Mouse (Mus musculus) CD4-positive, CD25-positive, alpha-beta regulatory T cell, adult 4 months (primary cell): ENCODE results near the gene 1700020A23Rik. TPM values are rescaled to one million over a fixed set of nuclear protein-coding genes. Genes with fewer than 3 reads are reported as not detected.
"Not testable (repeated sequence)": the region's sequence is repeated elsewhere in the genome, so short reads cannot be mapped to it uniquely, and the experiment has no call there.

Experiments
- ATAC-seq: one replicate; pipeline ENCODE4 v1.8.0; 2017
- polyA plus RNA-seq, 2 experiments: library from polyadenylated mRNA; unstranded; fragments of 100-300 nt; shearing (Covaris generic); gene quantifications; one replicate each; pipeline ENCODE4 v1.2.1; 2017

The 1700020A23Rik gene
- not detected for polyA plus RNA-seq

DNA sequence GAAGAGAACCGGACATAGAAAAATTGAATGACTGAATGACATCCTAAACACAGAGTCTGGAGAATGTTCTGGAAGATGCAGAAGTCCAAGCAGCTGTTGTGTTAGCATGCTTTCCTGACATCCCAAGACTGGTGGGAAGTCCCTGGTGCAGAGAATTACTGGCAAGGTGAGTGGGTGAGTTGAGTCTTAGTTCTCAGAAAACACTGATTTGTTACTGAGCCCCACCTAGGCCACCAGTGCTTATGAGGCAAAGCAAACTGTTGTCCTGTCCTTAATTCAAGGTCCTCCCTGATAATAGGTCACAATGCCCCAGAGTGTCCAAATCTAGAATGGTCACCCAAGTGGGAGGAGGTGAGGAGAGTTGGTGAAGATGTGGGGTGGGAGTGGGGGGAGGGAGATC, at the start of gene 1700020A23Rik, which contains the start of gene Gm28372:
Gene 1700020A23Rik, plus strand, starts transcription at position 321 of the 400 bp plus-strand sequence.
Gene Gm28372, plus strand, starts transcription at position 301 of the 400 bp plus-strand sequence.
- ATAC-seq: no peak

GRCm38 (mm10) chr2:130357551-130357950, 47.5 kb upstream of the 1700020A23Rik start:
- no peak for ATAC-seq

DNA sequence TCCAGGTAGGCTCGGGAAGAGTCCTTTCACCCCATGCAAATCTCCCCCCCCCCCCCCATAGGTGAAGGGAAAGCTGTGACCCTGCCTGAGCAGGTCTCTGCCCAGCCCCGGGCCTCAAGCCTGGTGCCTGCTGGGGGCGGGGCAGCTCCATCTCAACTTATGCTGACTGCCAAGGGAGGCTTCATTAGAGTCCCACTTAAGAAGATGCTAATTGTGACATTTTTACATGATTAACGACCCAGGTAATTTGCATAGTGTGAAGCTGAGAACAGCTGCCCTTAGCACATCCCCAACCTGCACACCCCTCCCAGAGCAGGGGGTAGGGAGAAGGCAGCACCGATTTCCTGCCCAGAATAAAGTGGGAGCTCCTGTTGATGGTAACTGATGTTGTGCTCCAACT, 46.2 kb upstream of the 1700020A23Rik start:
- no peak for ATAC-seq

DNA sequence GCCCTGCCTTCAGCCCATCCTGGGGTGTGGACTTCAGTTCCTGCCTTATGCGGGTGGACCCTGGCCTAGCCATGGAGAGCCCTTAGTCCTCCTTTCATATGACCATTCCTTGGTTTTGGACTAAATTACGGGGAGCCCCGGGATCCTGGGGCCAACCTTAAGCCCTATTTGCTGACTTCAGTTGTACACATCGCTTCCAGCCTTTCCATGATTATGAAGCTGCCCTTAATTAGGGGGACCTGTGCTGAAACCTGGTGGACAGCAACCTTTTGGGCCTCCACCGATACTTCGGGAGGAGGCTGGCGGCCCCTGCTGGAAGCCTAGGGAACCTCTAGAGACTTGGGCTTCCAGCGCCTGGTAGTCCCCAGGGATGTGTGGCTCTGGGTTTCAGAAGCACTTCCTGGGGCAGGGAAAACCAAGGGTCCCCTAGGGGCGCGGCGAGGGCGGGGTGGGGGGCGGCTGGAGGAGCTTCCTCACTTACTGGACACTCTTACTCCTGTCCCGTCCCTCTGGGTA, 42.5 kb upstream of the 1700020A23Rik start:
- no peak for ATAC-seq

- no peak for ATAC-seq
Measured at GRCm38 (mm10) chr2:130365211-130366094, 39.6 kb upstream of the 1700020A23Rik start.

DNA sequence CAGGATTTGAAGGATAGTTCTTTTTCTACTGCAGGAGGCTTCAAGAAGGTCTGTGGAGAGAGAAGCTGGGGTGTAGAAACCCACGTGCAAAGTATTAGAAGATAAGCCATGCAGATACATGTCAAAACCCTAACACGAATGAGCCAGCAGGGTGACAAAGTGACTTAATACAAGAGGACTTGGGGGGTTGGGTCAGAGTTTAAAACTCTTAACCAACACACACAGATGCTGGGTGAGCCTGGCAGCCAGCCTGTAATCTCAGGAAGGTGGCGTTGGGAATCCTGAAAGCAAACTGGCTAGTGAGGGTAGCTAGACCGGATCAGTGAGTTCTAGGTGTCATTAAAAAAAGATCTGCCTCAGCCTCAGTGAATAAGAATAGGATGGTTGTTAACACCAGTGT, 37.7 kb upstream of the 1700020A23Rik start:
- no peak for ATAC-seq

DNA sequence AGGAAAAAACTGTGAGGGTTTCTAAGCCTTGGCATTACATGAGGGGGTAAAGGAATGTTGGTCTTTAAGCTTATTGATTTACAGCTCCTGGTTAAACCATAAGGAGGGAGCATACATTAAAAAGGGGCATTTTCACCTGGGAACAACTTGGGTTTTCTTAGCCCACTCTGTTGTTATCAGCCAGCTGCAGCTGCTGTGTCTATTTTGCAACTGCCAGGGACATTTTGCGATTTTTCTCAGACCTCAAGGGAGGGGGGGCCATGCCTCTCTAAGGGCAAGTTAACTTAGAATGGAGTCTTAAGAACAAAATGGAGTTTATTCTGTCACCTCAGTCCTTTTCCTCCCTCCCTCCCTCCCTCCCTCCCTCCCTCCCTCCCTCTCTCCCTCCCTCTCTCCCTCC, 32.0 kb upstream of the 1700020A23Rik start:
- not testable (repeated sequence) for ATAC-seq

GRCm38 (mm10) chr2:130374951-130375350, 30.1 kb upstream of the 1700020A23Rik start:
- no peak for ATAC-seq

- ATAC-seq: no peak
Measured at GRCm38 (mm10) chr2:130383205-130383604, 21.9 kb upstream of the 1700020A23Rik start.

DNA sequence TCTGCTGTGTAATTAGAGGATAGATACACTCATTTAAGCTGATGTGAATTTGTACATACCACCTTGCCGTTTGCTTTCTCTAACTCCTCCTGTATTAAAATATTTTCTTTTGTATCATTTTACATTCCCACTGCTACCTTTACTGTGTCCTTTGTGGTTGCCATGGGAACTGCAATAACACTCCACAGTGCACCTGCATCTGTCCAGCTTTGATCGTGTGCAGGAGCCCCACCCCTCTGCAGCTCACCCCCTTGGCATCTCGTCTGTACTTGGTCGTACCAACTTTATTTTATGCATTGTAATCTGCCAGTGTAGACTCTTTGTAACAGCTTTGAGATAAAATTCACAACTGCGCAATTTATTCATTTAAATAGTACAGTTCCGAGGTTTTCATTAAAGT, 21.2 kb upstream of the 1700020A23Rik start:
- no peak for ATAC-seq

DNA sequence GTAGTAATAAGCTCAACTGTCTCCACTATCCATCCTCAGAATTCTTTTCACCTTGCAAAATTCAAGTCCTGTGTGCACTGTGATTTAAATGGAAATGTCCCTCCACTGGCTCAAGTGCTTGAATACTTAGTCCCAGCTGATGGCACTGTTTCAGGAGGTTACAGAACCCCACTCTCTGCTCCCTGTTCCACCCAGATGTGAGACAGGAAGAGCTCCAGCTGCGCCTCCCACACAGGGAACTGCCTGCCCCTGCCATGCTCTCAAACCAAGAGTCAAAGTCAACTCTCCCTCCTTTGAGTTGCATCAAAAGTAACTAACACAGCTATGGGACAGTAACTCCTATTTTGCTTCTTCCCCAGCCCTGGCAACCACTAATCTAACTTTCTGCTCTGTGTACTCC, 18.8 kb upstream of the 1700020A23Rik start:
- ATAC-seq: no peak

DNA sequence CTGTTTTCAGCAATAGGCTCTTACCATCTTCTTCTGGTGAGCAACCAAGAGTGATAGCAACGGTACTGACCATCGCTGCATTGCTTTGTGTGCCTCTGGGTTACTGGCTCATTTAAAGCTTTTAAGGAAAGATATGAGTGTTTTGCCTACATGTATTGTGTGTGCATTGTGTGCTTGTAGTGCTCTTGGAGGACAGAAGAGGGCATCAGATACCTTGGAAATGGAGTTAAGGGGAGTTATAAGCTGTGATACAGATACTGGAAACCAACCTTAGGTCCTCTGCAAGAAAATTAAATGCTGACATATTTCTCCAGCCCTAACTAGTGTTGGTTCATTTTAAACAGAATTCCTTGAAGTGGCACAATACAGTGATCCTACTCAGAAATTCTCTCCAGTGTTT, 16.3 kb upstream of the 1700020A23Rik start:
- no peak for ATAC-seq

- ATAC-seq: no peak
Measured at GRCm38 (mm10) chr2:130390993-130391625, 13.9 kb upstream of the 1700020A23Rik start.

- no peak for ATAC-seq
Measured at GRCm38 (mm10) chr2:130392836-130393235, 12.2 kb upstream of the 1700020A23Rik start.

- ATAC-seq: no peak
Measured at GRCm38 (mm10) chr2:130395696-130396095, 9.4 kb upstream of the 1700020A23Rik start.

DNA sequence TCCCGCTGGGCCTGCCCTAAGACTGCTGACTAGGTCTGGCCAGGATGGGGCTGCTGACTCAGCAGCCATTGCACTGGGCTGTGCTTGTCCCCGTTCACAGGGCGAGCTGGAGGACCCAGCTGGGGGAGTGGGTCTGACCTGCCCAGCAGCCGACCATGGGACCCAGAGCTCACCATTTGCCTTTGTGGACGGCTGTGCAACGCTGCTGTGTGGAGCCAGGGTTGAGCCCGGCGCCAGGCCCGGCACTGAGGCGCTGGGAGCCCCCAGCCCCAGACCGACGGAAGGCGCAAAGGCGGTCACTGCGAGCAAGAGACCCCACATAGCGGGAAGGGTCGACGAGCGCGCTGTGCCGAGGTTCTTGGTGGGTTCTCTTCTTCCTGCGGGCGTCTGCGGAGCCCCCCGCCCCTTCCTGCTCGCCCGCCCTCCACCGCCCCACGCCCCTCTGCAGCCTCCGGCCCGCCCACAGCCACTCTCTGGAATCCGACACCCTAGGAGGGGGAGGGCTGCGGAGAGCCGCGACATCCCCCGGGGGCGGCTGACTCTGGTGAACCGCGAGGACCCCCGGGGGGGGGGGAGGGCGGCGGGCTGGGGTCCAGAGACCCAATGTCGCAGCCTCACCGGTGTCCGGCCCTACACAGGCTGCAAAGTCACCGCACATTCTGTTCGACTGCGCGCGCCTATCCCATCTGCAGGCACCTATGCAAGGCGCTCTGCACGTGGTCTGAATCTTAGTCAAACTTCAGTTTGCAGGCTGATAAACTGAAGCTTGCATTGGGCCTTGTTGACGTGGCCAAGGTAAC, 7.7 kb upstream of the 1700020A23Rik start, which contains the start of gene Cpxm1:
Gene Cpxm1, minus strand, starts transcription at position 389 of the 800 bp plus-strand sequence.
- ATAC-seq: no peak

- ATAC-seq: no peak
Measured at GRCm38 (mm10) chr2:130398091-130398490, 7.0 kb upstream of the 1700020A23Rik start.

- ATAC-seq: no peak
Measured at GRCm38 (mm10) chr2:130400046-130400445, 5.0 kb upstream of the 1700020A23Rik start.

GRCm38 (mm10) chr2:130401891-130402290, 3.2 kb upstream of the 1700020A23Rik start:
- no peak for ATAC-seq

GRCm38 (mm10) chr2:130406178-130406577, 1.1 kb downstream of the 1700020A23Rik start, which contains the start of gene Tmem239:
Gene Tmem239, plus strand, starts transcription at chr2:130406478.
- no peak for ATAC-seq

- no peak for ATAC-seq
Measured at GRCm38 (mm10) chr2:130408194-130408593, 3.1 kb downstream of the 1700020A23Rik start.
